Mouse (Mus musculus) T-helper 1 cell (primary cell): ENCODE measurements around the gene Ddc.

Experiments used
- in situ Hi-C: fragments of 300-600 bp; cut with MboI, MseI; formaldehyde crosslinking; loops from one replicate; pipeline ENCODE4 v1.15.1; 2025; ENCODE audit warnings: high pct_unique_total_duplicates

Ddc gene

GRCm38 (mm10) chr11:11905518-11905917 lies 7.6 kb upstream of the Ddc start:
- in situ Hi-C loops: no loop called here

GRCm38 (mm10) chr11:11904995-11905394 lies 7.1 kb upstream of the Ddc start:
- in situ Hi-C loops: no loop called here

- in situ Hi-C loops: no loop called here
Observed at GRCm38 (mm10) chr11:11901509-11901908, 3.6 kb upstream of the Ddc start.

GRCm38 (mm10) chr11:11898496-11898895 lies 552 bp upstream of the Ddc start:
- in situ Hi-C loops: no loop called here

- in situ Hi-C loops: no loop called here
Observed at GRCm38 (mm10) chr11:11895479-11895878, 2.5 kb downstream of the Ddc start.

- in situ Hi-C loops: no loop called here
Observed at GRCm38 (mm10) chr11:11893769-11894168, 4.2 kb downstream of the Ddc start.

GRCm38 (mm10) chr11:11892993-11893602 lies 4.8 kb downstream of the Ddc start:
- in situ Hi-C loops: no loop called here

GRCm38 (mm10) chr11:11891832-11892231 lies 6.1 kb downstream of the Ddc start:
- in situ Hi-C loops: no loop called here

- in situ Hi-C loops: no loop called here
Observed at GRCm38 (mm10) chr11:11890139-11890741, 7.7 kb downstream of the Ddc start.

GRCm38 (mm10) chr11:11888727-11889126 lies 9.2 kb downstream of the Ddc start:
- in situ Hi-C loops: no loop called here

- in situ Hi-C loops: no loop called here
Observed at GRCm38 (mm10) chr11:11888051-11888450, 9.9 kb downstream of the Ddc start.

GRCm38 (mm10) chr11:11886403-11886998 lies 11.4 kb downstream of the Ddc start:
- in situ Hi-C loops: no loop called here

- in situ Hi-C loops: no loop called here
Observed at GRCm38 (mm10) chr11:11885921-11886320, 12.0 kb downstream of the Ddc start.

- in situ Hi-C loops: no loop called here
Observed at GRCm38 (mm10) chr11:11885246-11885643, 12.7 kb downstream of the Ddc start.

GRCm38 (mm10) chr11:11884533-11885245 lies 13.3 kb downstream of the Ddc start:
- in situ Hi-C loops: no loop called here

GRCm38 (mm10) chr11:11881783-11882155 lies 16.2 kb downstream of the Ddc start:
- in situ Hi-C loops: no loop called here

GRCm38 (mm10) chr11:11881026-11881782 lies 16.7 kb downstream of the Ddc start:
- in situ Hi-C loops: no loop called here

GRCm38 (mm10) chr11:11880351-11880750 lies 17.6 kb downstream of the Ddc start:
- in situ Hi-C loops: no loop called here

- in situ Hi-C loops: no loop called here
Observed at GRCm38 (mm10) chr11:11879699-11880002, 18.3 kb downstream of the Ddc start.

- in situ Hi-C loops: no loop called here
Observed at GRCm38 (mm10) chr11:11878981-11879698, 18.8 kb downstream of the Ddc start.

GRCm38 (mm10) chr11:11878278-11878980 lies 19.5 kb downstream of the Ddc start:
- in situ Hi-C loops: no loop called here
